Mouse (Mus musculus) intestine, postnatal 0 days (tissue): ENCODE measurements around the gene Prkca. TPM values are rescaled to one million over a fixed set of nuclear protein-coding genes. Genes with fewer than 3 reads are reported as not detected.

Experiments
- ATAC-seq: fragments of 200-750 bp; cut with Nextera tagmentation; 2 replicates; pipeline ENCODE4 v1.8.0; 2017; ENCODE audit warnings: mild to moderate bottlenecking, moderate TSS enrichment, moderate library complexity
- H3K27ac ChIP-seq: fragments of 300-500 bp; sonication (generic); 2 replicates; pipeline ENCODE4 v1.5.1; 2014; ENCODE audit warnings: mild to moderate bottlenecking, low read depth, low read length, moderate library complexity
- H3K27me3 ChIP-seq: fragments of 300-500 bp; sonication (generic); replicated peaks from 2 replicates; pipeline ENCODE4 v1.6.1; 2014; ENCODE audit warnings: low read length, mixed read lengths; ENCODE audit not compliant: control insufficient read depth, insufficient read depth
- H3K36me3 ChIP-seq: fragments of 300-500 bp; sonication (generic); 2 replicates; pipeline ENCODE4 v1.6.1; 2014; ENCODE audit warnings: mild to moderate bottlenecking, moderate library complexity; ENCODE audit not compliant: control insufficient read depth, insufficient read depth
- H3K4me1 ChIP-seq: fragments of 300-500 bp; sonication (generic); replicated peaks from 2 replicates; pipeline ENCODE4 v1.6.1; 2014; ENCODE audit warnings: antibody characterized with exemption, low read length, mixed read lengths; ENCODE audit not compliant: control insufficient read depth, insufficient read depth
- H3K4me2 ChIP-seq: fragments of 300-500 bp; sonication (generic); replicated peaks from 2 replicates; pipeline ENCODE4 v1.6.1; 2014; ENCODE audit warnings: low read depth, mild to moderate bottlenecking, moderate library complexity
- H3K4me3 ChIP-seq: fragments of 300-500 bp; sonication (generic); 2 replicates; pipeline ENCODE4 v1.5.1; 2014; ENCODE audit warnings: low read depth, low read length
- H3K9ac ChIP-seq: fragments of 300-500 bp; sonication (generic); 2 replicates; pipeline ENCODE4 v1.6.1; 2014; ENCODE audit warnings: mild to moderate bottlenecking, low read depth, low read length
- H3K9me3 ChIP-seq: fragments of 300-500 bp; sonication (generic); 2 replicates; pipeline ENCODE4 v1.6.1; 2016; ENCODE audit warnings: mixed run types; ENCODE audit not compliant: control insufficient read depth
- CTCF ChIP-seq: sonication (generic); IDR thresholded peaks from 2 replicates; pipeline ENCODE4 v1.5.1; 2016; ENCODE audit warnings: low read depth, mild to moderate bottlenecking, control low read depth, antibody characterized with exemption, moderate library complexity
- WGBS: fragments of 180-500 bp; shearing (Covaris S2); extraction: QIAGEN DNeasy Blood & Tissue Kit; methylation state at CpG from one replicate; pipeline ENCODE4 v1.1.7; 2014; 5-methylcytosine and 5-hydroxymethylcytosine counted together
- polyA plus RNA-seq: library from polyadenylated mRNA; unstranded; fragments of >200 nt; fragmentation: Nextera tagmentation; extraction: Ambion mirVana; gene quantifications from 2 replicates; pipeline ENCODE4 v1.2.1, GENCODE M21; 2015

Prkca gene
- polyA plus RNA-seq, 1 experiment from 2014 or later = 14.5 TPM

DNA sequence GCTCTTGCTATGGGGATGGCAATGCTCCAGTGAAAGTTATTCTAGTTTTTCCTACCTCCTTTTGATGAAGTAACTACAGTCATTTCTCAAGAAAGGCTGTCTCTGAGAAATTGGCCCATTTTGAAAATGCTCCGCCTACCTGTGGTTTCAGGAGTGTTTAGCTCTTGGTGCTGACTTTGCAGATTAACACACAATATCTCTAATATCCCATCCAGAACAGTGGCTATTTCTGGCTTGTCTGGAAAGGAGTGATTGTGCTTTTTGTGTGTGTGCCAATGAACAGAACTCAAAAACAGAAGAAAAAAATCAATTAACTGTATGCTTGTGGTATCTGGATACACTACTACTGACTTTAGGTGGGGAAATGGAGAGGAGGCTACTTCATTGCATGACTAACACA is 395.8 kb downstream of the Prkca start:
- Histone ChIP-seq H3K4me3 (no peak overlapping the region), H3K4me2 (no peak overlapping the region), H3K36me3 (peaks cover 74% of the 10 kb centered on the region), H3K27me3 (no peaks in the 10 kb centered on the region), H3K27ac (no peak overlapping the region), H3K9ac (no peak overlapping the region), H3K9me3 (no peaks in the 10 kb centered on the region), H3K4me1 (no peaks in the 10 kb centered on the region)
- TF ChIP-seq CTCF = no peak
- 100% methylated on average over 1 of the region's 1 CpGs for WGBS
- no peak for ATAC-seq

DNA sequence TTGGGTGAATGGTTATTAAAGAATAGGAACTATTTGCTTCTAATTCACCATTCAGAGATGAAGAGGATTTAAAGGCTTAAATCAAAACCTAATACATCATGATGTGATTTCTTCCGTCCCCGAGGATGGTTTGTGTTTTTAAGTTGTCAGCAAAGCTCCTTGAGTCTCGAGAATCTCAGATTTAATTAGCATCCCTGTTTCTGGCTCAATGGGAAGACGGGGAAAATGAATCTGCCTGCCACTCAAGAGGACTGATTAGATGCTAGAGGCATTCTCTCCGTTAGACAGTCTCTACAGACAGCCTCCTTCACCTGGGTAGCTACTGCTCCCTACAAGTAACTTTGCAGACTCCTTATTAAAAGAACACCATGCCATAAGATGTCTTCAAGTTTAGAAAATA is 396.9 kb downstream of the Prkca start:
- no peak for TF ChIP-seq CTCF
- H3K9ac ChIP-seq = no peak overlapping the region
- H3K9me3 ChIP-seq = no peaks in the 10 kb centered on the region
- H3K36me3 ChIP-seq = peaks cover 74% of the 10 kb centered on the region
- H3K4me3 ChIP-seq = no peak overlapping the region
- H3K27ac ChIP-seq = no peak overlapping the region
- ATAC-seq = no peak
- no peak overlapping the region for H3K4me2 ChIP-seq
- 75% methylated on average over 5 of the region's 5 CpGs for WGBS
- no peaks in the 10 kb centered on the region for H3K27me3 ChIP-seq
- no peaks in the 10 kb centered on the region for H3K4me1 ChIP-seq

DNA sequence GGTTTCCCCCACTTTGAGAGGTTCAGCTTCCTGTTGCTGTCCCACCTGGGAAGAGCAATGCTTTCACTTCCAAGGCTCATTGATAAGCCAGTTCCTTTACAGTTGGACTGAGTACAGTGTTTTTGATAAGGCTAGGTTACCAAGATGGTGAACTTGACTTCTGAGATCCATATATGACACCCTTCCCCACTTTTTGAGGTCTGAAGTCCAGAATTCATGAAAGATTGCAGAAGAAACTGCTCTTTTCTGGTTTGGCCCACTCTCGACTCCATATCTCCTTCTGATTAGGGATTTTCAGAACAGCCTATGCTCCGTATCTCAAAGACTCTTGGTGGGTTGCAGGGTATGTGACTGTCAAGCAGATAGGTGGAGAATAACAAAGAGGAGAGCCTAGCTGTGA is 406.8 kb downstream of the Prkca start:
- H3K36me3 ChIP-seq = peaks cover 34% of the 10 kb centered on the region
- H3K9ac ChIP-seq = no peak overlapping the region
- no peak for ATAC-seq
- no peak overlapping the region for H3K4me2 ChIP-seq
- no peak for TF ChIP-seq CTCF
- no peaks in the 10 kb centered on the region for H3K4me1 ChIP-seq
- no peaks in the 10 kb centered on the region for H3K27me3 ChIP-seq
- no peak overlapping the region for H3K27ac ChIP-seq
- no peak overlapping the region for H3K4me3 ChIP-seq
- H3K9me3 ChIP-seq = peaks cover 11% of the 10 kb centered on the region; the same call in 1 of the 2 replicates
- WGBS = 82% methylated on average over 2 of the region's 2 CpGs

DNA sequence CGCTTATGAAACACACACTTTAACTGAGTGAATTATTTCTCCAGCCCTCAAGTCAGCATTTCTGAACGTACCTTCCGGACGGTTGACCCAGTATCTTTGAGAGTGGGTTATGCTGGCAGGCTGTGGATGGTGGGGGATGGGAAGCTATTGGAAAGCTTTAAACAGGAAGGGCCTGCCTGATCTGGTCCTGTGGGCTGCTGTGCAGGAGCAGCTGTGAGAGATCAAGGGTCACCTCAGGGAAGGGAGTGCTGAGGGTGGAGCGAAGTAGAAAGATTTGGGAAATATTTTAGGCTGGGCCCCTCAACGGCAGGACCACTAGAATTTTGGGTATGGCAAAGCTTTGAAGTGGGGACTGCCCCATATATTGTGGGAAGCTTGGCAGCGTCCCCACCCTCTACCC is 412.0 kb downstream of the Prkca start:
- Histone ChIP-seq H3K4me3 (no peak overlapping the region), H3K4me1 (no peaks in the 10 kb centered on the region), H3K27ac (no peak overlapping the region), H3K36me3 (no peaks in the 10 kb centered on the region; the same call in 1 of the 2 replicates), H3K4me2 (no peak overlapping the region), H3K9me3 (no peaks in the 10 kb centered on the region), H3K27me3 (no peaks in the 10 kb centered on the region), H3K9ac (no peak overlapping the region)
- WGBS = 57% methylated on average over 7 of the region's 7 CpGs
- no peak for TF ChIP-seq CTCF
- ATAC-seq = no peak

DNA sequence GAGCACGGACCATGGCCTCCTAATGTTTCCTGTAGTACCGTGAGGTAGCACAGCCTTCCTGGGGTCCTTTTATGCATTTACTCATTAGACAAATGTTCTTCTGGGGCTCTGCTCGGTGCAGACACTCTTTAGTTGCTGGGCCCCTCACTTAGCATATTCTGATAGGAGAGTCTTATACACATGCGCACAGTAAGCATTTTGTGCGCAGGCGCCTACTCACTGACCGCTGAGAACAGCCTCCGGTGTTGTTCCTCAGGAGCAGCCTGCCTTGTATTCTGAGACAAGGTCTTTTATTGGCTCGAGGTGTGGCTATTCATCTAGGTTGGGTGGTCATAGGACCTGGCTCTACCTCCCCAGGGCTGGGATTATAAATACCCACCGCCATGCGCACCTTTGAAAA is 412.4 kb downstream of the Prkca start:
- Histone ChIP-seq H3K4me1 (no peaks in the 10 kb centered on the region), H3K4me3 (no peak overlapping the region), H3K9me3 (no peaks in the 10 kb centered on the region), H3K36me3 (no peaks in the 10 kb centered on the region; the same call in 1 of the 2 replicates), H3K27ac (no peak overlapping the region), H3K9ac (no peak overlapping the region), H3K4me2 (no peak overlapping the region), H3K27me3 (no peaks in the 10 kb centered on the region)
- no peak for TF ChIP-seq CTCF
- 83% methylated on average over 11 of the region's 11 CpGs for WGBS
- no peak for ATAC-seq

DNA sequence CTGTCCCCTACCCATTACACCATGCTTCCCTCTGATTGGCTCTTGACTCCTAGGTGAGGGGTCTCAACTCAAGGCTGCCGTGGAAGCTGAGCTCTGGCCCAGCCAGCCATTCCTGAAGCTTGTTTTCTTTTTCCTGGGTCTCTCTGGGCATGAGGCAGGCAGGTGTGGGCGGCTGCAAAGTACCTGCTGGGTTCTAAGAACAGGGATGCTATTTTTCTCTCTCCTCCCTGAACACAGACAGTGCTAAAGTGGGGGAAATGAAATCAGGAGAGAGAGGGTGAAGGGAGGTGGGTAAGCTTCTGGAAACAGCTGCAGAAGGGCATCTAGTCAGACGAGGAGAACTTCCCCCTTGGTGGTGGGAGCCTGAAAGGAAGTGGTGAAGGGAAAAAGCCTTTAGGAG is 414.0 kb downstream of the Prkca start:
- ATAC-seq = no peak
- H3K36me3 ChIP-seq = no peaks in the 10 kb centered on the region
- H3K4me3 ChIP-seq = no peak overlapping the region
- H3K4me1 ChIP-seq = no peaks in the 10 kb centered on the region
- H3K9ac ChIP-seq = no peak overlapping the region
- no peaks in the 10 kb centered on the region for H3K9me3 ChIP-seq
- WGBS = 45% methylated on average over 3 of the region's 3 CpGs
- H3K27ac ChIP-seq = no peak overlapping the region
- no peaks in the 10 kb centered on the region for H3K27me3 ChIP-seq
- no peak for TF ChIP-seq CTCF
- H3K4me2 ChIP-seq = no peak overlapping the region

DNA sequence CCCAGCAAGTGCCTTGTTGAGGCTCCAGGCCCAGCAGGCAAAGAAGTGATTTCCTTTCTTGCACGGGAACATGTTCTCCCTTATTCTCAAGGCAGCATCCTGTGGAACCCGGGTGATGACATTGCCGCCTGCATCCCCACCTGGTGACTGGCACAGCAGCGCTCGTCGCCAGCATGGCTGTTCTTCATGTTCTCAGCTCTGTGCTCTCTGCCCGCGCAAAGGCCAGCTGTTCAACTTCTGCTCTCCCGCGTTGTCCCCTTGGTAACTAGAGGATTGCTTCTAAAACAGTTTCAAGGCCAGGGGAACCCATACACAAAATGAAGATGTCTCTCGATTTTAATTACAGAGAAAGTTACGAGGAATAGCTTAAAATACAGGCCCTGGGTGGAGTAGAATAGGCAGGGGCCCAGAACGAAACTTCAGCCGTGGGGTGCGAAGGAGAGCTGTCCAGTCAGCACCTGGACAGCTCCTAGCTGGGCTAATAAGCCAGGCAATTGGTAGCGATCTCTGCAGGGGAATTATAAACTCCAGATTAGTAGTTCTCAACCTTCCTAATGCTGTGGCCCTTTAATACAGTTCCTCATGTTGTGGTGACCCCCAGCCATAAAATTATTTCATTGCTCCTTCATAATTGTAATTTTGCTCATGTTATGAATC is 423.7 kb downstream of the Prkca start:
- Histone ChIP-seq H3K4me2 (no peak overlapping the region), H3K9me3 (no peaks in the 10 kb centered on the region), H3K9ac (no peak overlapping the region), H3K36me3 (no peaks in the 10 kb centered on the region), H3K27me3 (0 out of 2 replicates have a peak, but pooled peaks cover 4% of the 10 kb centered on the region), H3K4me3 (no peak overlapping the region), H3K27ac (no peak overlapping the region), H3K4me1 (no peaks in the 10 kb centered on the region)
- ATAC-seq = no peak
- WGBS = 38% methylated on average over 16 of the region's 16 CpGs
- no peak for TF ChIP-seq CTCF
